Mouse (Mus musculus): Measurements from ENCODE around the gene Ccdc158. TPM values are rescaled to one million over a fixed set of nuclear protein-coding genes. Genes with fewer than 3 reads are reported as not detected.

Ccdc158 gene
- polyA plus RNA-seq, 1 experiment = 0.65 TPM

DNA sequence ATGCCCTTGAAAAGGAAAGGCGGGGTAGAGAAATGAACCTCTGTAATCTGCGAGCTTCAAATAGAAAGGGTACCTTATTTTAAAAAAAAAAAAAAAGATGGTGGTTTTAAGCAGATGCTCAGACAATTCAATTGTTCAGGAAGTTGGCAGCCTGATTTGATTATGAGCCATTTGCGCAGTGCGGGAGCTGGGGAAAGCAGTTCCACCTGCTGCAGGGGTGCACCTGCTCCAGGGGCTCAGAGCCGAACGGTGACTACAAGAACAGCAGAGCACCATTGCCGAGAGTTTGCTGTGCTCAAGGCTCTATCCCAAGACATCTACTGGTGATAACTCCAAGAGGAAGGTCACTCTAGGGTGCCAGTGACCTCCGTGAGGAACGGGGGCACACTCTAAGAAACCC, 13.5 kb upstream of the Ccdc158 start:
- H3K4me1 ChIP-seq (ENCODE audit: control insufficient read depth, insufficient read depth, low read length) = no peaks in the 10 kb centered on the region
- H3K4me3 ChIP-seq (ENCODE audit: insufficient read depth, low read length) = no peak overlapping the region

DNA sequence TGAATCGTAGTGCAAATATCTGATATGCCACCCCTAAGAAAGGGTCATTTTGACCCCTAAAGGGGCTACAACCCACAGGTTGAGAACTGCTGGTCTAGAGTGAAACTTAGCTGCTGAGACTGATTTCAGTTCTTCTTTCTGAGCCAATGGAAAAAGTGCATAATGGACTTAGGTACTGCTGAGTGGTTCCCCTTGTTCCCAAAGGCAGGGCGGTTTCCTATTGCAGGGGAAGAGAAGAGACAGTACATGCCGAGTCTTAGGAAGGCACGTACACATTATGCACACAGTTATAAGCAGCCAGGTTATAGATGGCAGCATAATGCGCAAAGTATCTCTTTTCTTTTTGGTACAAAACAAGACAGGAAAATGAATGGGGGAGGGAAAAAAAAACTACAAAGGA, 13.1 kb upstream of the Ccdc158 start:
- H3K4me3 ChIP-seq (ENCODE audit: insufficient read depth, low read length) = no peak overlapping the region
- TF ChIP-seq CTCF (IDR thresholded peaks at IDR 0.05; ENCODE audit: extremely low read depth, insufficient read depth, low read length) (no peak), POLR2A (IDR thresholded peaks at IDR 0.05; ENCODE audit: extremely low read depth, insufficient read depth, low read length) (no peak)
- H3K4me1 ChIP-seq (ENCODE audit: control insufficient read depth, insufficient read depth, low read length) = no peaks in the 10 kb centered on the region

More for the DNA sequence above, 13.5 kb upstream of the Ccdc158 start:
- no peak overlapping the region for H3K27ac ChIP-seq (ENCODE audit: insufficient read depth, low read length)
- TF ChIP-seq CTCF (IDR thresholded peaks at IDR 0.05; ENCODE audit: extremely low read depth, insufficient read depth, low read length) = no peak
- no peak for TF ChIP-seq POLR2A (IDR thresholded peaks at IDR 0.05; ENCODE audit: extremely low read depth, insufficient read depth, low read length)

DNA sequence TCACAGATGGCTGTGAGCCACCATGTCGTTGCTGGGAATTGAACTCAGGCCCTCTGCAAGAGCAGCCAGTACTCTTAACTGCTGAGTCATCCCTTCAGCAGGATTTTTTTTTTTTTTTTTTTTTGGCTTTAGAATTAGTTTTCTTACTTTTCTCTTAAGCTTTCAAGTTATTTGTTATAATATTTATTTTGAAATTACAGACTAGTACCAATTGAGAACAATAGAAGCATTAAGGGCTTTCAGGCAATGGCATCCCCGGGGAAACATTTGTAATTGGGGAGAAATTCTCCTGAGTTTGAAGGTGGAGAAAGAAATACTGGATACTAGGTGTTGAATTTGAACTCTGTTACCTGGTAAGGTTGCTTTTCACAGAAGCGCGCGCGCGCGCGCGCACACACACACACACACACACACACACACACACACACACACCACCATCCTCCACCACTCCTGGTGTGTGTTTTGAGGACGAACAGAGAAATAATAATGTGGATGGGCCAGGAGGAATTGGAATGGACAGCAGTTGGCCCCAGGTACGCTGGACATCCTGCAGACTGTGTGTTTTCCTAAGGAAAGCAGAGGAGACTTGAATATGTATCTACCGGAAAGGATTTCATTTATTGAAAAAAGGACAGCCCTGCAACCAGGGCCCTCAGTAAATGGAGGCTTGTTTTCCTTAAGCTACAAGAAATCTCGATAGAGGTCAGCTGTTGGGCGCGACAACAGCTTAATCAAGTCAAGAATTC, 9.8 kb upstream of the Ccdc158 start:
- H3K4me1 ChIP-seq (ENCODE audit: control insufficient read depth, insufficient read depth, low read length) = no peaks in the 10 kb centered on the region
- TF ChIP-seq CTCF (IDR thresholded peaks at IDR 0.05; ENCODE audit: extremely low read depth, insufficient read depth, low read length) (no peak), POLR2A (IDR thresholded peaks at IDR 0.05; ENCODE audit: extremely low read depth, insufficient read depth, low read length) (no peak)
- H3K4me3 ChIP-seq (ENCODE audit: insufficient read depth, low read length) = no peak overlapping the region
- no peak overlapping the region for H3K27ac ChIP-seq (ENCODE audit: insufficient read depth, low read length)

More for the DNA sequence above, 13.1 kb upstream of the Ccdc158 start:
- no peak overlapping the region for H3K27ac ChIP-seq (ENCODE audit: insufficient read depth, low read length)

DNA sequence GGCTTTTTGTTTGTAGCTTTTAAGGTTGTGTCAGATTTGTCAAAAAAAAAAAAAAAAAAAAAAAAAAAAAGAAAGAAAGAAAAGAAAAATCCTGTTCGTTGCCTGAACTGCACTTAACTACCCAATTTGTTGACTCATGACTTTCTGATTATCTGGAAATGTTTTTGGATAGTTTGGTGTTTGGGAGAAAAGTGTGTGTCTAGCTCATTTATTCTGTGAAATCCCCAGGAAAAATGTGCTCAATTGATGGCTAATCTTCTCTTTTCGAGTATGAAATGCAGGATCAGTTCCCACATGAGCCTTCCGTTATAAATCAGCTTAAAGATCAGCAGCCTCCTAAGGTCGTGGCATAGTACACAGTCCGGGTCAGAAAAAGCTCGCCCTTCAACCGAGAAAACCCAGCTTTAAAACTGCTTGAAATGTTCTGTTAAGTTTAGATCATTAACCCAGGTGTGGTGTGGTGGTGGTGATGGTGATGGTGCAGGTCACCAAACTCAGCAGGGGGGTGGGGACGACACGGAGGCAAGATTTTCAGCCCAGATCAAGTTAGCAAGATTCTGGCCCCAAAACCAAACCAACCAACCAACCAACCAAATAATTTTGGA, 8.9 kb upstream of the Ccdc158 start:
- peak overlapping the region; percentile 29 for H3K4me3 ChIP-seq (ENCODE audit: insufficient read depth, low read length)
- no peak overlapping the region for H3K27ac ChIP-seq (ENCODE audit: insufficient read depth, low read length)
- TF ChIP-seq POLR2A (IDR thresholded peaks at IDR 0.05; ENCODE audit: extremely low read depth, insufficient read depth, low read length) = no peak
- TF ChIP-seq CTCF (IDR thresholded peaks at IDR 0.05; ENCODE audit: extremely low read depth, insufficient read depth, low read length) = no peak
- no peaks in the 10 kb centered on the region for H3K4me1 ChIP-seq (ENCODE audit: control insufficient read depth, insufficient read depth, low read length)

DNA sequence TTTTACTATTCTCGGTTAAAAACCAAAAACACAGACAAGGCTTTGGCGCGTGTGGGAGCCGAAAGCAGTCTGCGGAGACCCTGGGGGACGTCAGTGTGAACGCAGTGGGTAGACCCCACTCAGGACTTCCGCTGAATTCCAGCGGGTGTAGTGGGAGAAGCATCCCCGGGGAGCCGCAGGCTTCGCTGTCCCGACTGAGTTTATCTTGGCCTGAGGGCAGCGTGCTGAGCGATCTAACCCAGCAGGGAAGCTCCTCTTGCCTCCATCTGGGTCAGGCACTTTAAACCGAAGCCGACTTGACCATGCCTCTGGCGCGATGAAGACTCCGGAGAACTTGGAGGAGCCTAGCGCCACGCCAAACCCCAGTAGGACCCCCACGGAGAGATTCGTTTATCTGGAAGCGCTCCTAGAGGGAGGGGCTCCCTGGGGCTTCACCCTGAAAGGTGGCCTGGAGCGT, 8.3 kb upstream of the Ccdc158 start, which contains the start of gene Shroom3:
Shroom3 (plus strand) TSS at position 85 of the 457 bp plus-strand sequence.
- Histone ChIP-seq H3K4me1 (ENCODE audit: control insufficient read depth, insufficient read depth, low read length) (no peaks in the 10 kb centered on the region), H3K4me3 (ENCODE audit: insufficient read depth, low read length) (peak within 1 kb of the TSS; percentile 29), H3K27ac (ENCODE audit: insufficient read depth, low read length) (no peak within 1 kb of the TSS)
- no peak for TF ChIP-seq POLR2A (IDR thresholded peaks at IDR 0.05; ENCODE audit: extremely low read depth, insufficient read depth, low read length)

DNA sequence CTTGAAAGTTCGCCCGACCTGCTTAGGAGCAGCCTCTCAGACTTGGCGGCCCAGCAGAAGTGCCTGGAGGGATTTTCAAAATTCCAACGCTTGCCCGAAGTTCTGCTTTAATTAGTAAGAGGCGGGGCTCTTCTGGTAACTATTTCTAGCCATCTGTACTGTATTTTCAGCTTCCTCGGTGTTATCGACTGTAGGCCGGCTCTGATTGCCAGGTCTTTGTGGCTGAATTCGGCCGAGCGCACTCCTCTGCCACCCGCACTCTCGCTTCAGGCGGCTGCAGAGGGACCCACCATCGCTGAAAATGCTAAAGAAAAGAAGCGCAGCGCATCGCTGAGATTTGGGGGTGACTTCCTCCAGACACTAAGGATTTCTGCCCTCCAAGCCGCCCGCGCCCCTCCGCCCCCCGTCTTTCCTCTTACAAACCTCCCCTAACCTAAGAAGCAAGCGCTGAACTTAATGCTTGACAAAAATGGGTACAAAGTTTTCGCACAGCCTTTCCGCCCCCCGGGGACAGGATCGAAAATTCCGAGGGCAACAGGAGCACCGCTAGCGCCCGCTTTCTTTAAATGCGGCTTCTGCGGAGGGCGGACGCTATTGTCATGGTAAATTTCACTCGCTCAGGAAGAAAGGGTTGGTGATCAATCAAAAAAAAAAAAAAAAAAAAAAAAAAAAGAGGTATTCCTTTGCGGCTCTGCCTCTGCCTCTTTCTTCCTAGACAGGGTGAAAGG, 7.7 kb upstream of the Ccdc158 start:
- Histone ChIP-seq H3K27ac (ENCODE audit: insufficient read depth, low read length) (no peak overlapping the region), H3K4me3 (ENCODE audit: insufficient read depth, low read length) (peak overlapping the region; percentile 29), H3K4me1 (ENCODE audit: control insufficient read depth, insufficient read depth, low read length) (no peaks in the 10 kb centered on the region)
- TF ChIP-seq POLR2A (IDR thresholded peaks at IDR 0.05; ENCODE audit: extremely low read depth, insufficient read depth, low read length) = no peak
- TF ChIP-seq CTCF (IDR thresholded peaks at IDR 0.05; ENCODE audit: extremely low read depth, insufficient read depth, low read length) = no peak

DNA sequence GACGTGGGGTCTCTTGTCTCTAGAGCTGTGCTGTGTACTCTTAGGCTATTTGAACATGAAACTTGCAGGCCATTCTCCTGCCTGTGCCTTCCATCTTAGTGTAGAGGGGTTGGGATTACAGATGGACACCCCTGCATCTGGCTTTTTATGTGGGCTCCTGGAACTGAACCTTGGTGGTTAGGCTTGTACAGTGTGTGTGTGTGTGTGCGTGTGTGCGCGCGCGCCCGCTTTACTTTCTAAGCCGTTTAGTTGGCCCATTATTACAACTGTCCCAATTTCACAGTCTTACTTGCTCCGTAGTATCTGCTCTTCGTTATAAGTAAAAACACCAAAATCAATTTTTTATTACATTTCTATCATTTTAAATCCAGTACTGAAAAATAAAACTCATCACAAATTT, 6.8 kb upstream of the Ccdc158 start:
- TF ChIP-seq CTCF (IDR thresholded peaks at IDR 0.05; ENCODE audit: extremely low read depth, insufficient read depth, low read length) (no peak), POLR2A (IDR thresholded peaks at IDR 0.05; ENCODE audit: extremely low read depth, insufficient read depth, low read length) (no peak)
- Histone ChIP-seq H3K27ac (ENCODE audit: insufficient read depth, low read length) (no peak overlapping the region), H3K4me1 (ENCODE audit: control insufficient read depth, insufficient read depth, low read length) (no peaks in the 10 kb centered on the region), H3K4me3 (ENCODE audit: insufficient read depth, low read length) (no peak overlapping the region)

DNA sequence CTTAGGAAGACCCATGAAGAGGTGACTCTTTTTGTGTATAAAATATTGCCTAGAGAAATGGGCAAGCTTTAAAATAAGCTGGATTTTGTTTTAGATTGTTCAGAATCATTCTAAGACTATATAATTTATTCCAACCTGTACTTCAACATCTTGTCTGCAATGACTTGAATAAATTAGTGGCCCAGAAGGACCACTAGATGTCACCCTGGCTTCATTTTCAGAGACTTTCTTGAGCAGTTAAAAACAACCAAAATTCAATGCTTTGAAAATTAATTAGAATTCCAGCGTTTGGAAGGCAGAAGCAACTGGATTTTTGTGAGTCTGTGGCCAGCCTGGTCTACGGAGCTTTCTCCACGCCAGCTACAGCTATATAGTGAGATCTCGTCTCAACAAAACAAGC, 4.4 kb upstream of the Ccdc158 start:
- Histone ChIP-seq H3K4me3 (ENCODE audit: insufficient read depth, low read length) (no peak overlapping the region), H3K4me1 (ENCODE audit: control insufficient read depth, insufficient read depth, low read length) (no peaks in the 10 kb centered on the region), H3K27ac (ENCODE audit: insufficient read depth, low read length) (no peak overlapping the region)
- TF ChIP-seq CTCF (IDR thresholded peaks at IDR 0.05; ENCODE audit: extremely low read depth, insufficient read depth, low read length) = no peak
- no peak for TF ChIP-seq POLR2A (IDR thresholded peaks at IDR 0.05; ENCODE audit: extremely low read depth, insufficient read depth, low read length)

DNA sequence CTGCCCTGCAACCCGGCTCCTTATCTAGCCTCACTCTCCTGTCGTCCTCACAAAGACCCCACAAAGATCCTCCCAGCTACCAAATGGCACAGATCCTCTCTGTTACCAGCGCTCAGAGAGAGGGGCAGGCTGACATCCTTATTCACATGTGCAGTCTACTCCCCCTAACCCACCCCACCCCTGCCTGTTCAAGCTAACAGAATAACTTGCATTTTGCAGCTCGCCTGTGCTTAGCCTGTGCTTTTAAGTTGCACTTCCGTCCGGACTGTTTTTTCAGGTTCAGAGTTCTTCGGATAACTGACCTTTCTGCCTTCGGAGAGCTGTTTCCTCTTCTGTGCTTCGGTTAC, 476 bp upstream of the Ccdc158 start:
- Histone ChIP-seq H3K4me3 (ENCODE audit: insufficient read depth, low read length) (peak overlapping the region; percentile 47), H3K4me1 (ENCODE audit: control insufficient read depth, insufficient read depth, low read length) (no peaks in the 10 kb centered on the region), H3K27ac (ENCODE audit: insufficient read depth, low read length) (no peak overlapping the region)
- TF ChIP-seq POLR2A (IDR thresholded peaks at IDR 0.05; ENCODE audit: extremely low read depth, insufficient read depth, low read length) (no peak), CTCF (IDR thresholded peaks at IDR 0.05; ENCODE audit: extremely low read depth, insufficient read depth, low read length) (no peak)

All from cortical plate, adult 2 months (tissue).